Mouse (Mus musculus) adrenal gland, postnatal 36 days (tissue): ENCODE results near the gene Gm10665. TPM values are rescaled to one million over a fixed set of nuclear protein-coding genes. Genes with fewer than 3 reads are reported as not detected.
"Not testable (repeated sequence)": the region's sequence is repeated elsewhere in the genome, so short reads cannot be mapped to it uniquely, and the experiment has no call there.

Source experiments
- DNase-seq, 2 experiments: peaks; one replicate each; pipeline ENCODE4 v3.0.0; 2021; ENCODE audit warnings: mixed read lengths in 1 of 2
- long read RNA-seq, 2 experiments: library from polyadenylated mRNA; stranded (forward); transcript quantifications; one replicate each; pipeline ENCODE4 v2.0.0; 2021; ENCODE audit warnings: borderline sequencing depth in 2 of 2
- total RNA-seq, 2 experiments: library from RNA; stranded (reverse); gene quantifications; 2 replicates each; pipeline ENCODE4 v1.2.3; 2021

Gm10665 gene
- total RNA-seq = not detected
- long read RNA-seq, experiment 1 = 0 reads
- long read RNA-seq, experiment 2 = 0 reads

DNA sequence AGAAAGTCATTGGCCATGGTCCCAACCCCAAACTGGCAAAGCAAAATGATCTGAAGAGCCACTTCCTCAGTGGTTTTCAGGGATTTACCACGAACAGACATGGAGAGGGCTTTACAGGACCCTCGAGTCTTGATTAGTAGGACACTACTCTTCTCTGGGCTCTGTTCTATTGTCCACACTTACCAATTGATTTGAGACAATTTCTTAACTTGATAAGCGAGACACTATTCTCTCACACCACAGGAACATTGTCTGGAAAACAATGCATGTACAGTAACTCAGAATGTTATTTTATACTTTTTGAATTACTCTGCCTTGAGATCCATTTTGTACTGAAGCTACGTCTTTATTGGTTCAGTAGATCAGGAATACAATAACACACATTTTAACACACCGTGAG lies at the start of gene Gm10665:
Gm10665 (minus strand) TSS at position 101 of the 400 bp plus-strand sequence.
- DNase-seq = not testable (repeated sequence)

GRCm38 (mm10) chr7:22499578-22499977 lies 35.7 kb upstream of the Gm10665 start, which contains the start of gene Vmn1r151:
Vmn1r151 (minus strand) TSS chr7:22499678.
- not testable (repeated sequence) for DNase-seq

DNA sequence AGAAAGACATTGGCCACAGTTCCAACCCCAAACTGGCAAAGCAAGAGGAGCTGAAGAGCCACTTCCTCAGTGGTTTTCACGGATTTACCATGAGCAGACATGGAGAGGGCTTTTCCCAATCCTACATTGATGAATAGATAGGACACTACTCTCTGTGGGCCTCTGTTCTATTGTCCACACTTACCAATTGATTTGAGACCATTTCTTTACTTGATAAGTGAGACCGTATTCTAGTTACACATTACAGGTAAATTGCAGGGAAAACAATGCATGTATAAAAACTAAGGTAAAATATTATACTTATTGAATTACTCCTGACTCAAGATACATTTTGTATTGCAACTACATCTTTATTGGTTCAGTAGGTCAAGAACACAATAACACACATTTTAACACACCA lies 25.7 kb downstream of the Gm10665 start, which contains the start of gene Vmn1r149:
Vmn1r149 (minus strand) TSS at position 101 of the 400 bp plus-strand sequence.
- not testable (repeated sequence) for DNase-seq

DNA sequence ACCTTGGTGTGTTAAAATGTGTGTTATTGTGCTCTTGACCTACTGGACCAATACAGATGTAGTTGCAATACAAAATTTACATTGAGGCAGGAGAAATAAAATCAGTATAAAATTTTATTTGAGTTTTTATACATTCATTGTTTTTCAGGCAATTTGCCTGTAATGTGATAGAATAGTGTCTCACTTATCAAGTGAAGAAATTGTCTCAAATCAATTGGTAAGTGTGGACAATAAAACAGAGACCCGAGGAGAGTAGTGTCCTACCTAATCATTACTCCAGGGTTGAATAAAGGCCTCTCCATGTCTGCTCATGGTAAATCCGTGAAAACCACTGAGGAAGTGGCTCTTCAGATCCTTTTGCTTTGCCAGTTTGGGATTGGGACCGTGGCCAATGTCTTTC lies 50.6 kb downstream of the Gm10665 start, which contains the start of gene Vmn1r148:
Vmn1r148 (plus strand) TSS at position 301 of the 400 bp plus-strand sequence.
- not testable (repeated sequence) for DNase-seq

Other genes with a start within 250 kb of the Gm10665 start
- not detected for gene Gm8453, start 234.6 kb downstream of the Gm10665 start, total RNA-seq
- gene Gm4187, start 134.4 kb downstream of the Gm10665 start, total RNA-seq = not detected
- not detected for gene Gm8660, start 93.0 kb downstream of the Gm10665 start, total RNA-seq
- not detected for gene Vmn1r148, start 50.5 kb downstream of the Gm10665 start, total RNA-seq
- not detected for gene Vmn1r149, start 25.8 kb downstream of the Gm10665 start, total RNA-seq
- gene Vmn1r151, start 35.6 kb upstream of the Gm10665 start, total RNA-seq = not detected
- not detected for gene Vmn1r152, start 58.9 kb upstream of the Gm10665 start, total RNA-seq
- not detected for gene Gm8677, start 70.8 kb upstream of the Gm10665 start, total RNA-seq
- not detected for gene Gm4201, start 101.3 kb upstream of the Gm10665 start, total RNA-seq
- gene Gm4565, start 124.1 kb upstream of the Gm10665 start, total RNA-seq = not detected
- not detected for gene Vmn1r155, start 193.9 kb upstream of the Gm10665 start, total RNA-seq
- gene Gm8693, start 228.2 kb upstream of the Gm10665 start, total RNA-seq = not detected